Mouse (Mus musculus): ENCODE measurements around the gene Kcnj15.

Kcnj15 gene

DNA sequence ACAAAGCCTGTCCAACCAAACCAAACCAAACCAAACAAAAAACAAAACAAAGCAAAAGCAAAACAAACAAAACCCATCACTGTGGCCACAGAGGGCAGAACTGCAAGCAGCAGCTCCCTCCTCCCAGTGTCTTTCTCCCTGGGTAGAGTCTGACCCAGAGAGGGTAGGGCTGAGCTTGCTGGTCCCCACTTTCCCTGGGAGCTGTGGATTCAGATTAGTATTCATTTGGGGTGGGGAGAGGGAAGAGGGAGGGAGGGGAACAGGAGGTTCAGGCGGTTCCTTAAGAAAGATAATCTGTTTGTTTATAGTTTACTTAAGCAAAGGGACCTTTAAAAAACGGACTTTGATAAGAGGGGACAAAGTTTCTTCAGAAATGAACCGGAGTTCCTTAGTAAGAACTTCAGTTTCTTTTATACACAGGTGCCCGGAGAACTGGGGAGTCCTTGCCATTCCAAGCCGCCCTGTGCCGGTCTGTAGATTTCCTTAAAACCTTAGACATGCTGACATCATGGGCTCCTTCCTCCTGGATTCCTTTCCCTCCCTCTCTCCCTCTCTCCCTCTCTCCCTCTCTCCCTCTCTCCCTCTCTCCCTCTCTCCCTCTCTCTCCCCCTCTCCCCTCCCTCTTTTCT, at the start of gene Kcnj15:
Gene Kcnj15, plus strand, starts transcription at position 293 of the 629 bp plus-strand sequence.
- no peak for DNase-seq (ENCODE audit: low spot score in 2 of 2)

- DNase-seq (ENCODE audit: low spot score in 2 of 2) = no peak
These were observed 49.1 kb upstream of the Kcnj15 start for GRCm38 (mm10) chr16:95208243-95208642.

DNA sequence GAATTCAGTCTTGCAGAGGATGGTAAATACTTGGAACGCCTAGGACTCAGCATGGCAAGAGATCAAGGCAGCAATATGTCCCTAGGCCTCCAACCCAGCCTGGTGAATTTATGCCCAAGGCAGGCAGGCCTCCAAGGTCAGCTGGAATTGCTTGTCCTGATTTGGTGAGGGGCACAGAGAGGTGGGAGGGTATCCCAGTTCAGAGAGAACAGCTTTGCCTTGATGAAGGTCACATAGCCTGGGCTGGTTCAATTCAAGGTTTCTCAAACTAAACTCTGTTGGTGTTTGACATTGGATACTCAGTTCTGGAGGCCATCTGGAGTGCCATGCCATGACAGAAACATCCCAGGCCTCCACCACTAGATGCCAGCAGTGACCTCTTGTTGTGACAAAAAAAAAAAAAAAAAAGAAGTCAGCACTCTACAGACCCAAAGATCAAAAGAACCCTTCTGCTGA, 48.3 kb upstream of the Kcnj15 start:
- DNase-seq (ENCODE audit: low spot score in 2 of 2) = no peak

DNA sequence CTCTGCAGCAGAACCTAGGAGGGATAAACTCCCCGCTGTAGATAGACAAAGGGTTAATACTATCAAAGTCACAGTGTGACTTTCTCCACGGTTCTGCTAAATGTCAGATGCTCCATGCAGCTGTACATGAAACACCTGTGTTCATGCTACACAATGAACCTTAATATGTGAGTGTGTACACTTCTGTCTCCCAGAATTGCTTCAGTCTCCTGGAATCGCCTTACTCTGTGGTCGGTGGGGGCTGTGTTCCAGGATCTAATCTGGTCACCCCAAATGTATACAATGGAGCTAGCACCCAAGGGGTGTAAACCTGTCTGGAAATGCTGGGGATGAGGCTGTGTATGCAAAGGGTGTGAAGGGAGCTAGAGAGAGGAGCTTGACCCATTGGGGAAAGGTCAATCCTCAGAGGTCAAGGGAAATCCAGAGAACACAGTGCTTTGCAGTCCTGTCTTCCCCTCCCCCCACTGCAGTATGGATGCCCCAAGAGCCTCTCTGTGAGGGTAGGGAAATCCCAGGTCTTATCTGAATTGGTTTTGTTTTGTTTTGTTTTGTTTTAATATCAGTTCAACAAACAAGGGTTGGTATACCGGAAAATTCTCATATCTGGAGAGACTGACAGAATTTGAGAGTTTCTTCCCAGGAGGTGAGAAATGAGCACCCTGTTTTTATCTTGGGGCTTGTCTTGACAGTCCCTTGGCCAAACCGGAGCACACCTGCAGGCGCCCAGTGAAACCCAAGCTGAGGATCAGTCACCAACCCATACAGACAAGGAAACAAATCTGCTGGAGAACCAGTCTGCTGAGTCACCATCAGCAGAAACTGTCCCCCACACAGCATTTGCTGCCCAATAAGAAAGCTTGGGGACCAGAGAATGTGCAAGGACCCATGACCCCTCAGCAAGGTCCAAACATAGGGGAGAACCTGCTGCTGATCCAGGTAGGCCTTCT, 42.8 kb upstream of the Kcnj15 start:
- no peak for DNase-seq (ENCODE audit: low spot score in 2 of 2)

- no peak for DNase-seq (ENCODE audit: low spot score in 2 of 2)
These were observed 41.6 kb upstream of the Kcnj15 start for GRCm38 (mm10) chr16:95215782-95216181.

DNA sequence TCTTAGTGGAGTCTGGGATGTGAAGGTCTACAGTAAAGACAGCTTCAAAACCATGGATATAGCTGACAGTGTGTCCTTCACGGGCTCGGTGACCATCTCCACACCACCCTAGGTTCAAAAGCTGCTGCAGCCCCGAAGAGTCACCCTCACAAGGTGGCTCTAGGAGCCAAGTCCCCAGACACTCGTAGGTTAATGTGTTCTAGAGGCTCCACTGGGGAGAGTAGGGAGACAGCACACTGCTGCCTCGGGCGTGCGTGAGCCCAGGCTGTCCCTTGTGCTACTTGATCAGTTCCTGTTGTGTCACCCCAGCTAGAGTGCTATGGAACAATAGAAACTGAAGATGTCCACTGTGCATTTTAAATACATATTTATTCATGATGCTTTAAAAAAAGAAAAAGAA, 41.0 kb upstream of the Kcnj15 start:
- DNase-seq (ENCODE audit: low spot score in 2 of 2) = no peak

- no peak for DNase-seq (ENCODE audit: low spot score in 2 of 2)
These were observed 40.5 kb upstream of the Kcnj15 start for GRCm38 (mm10) chr16:95216824-95217223.

GRCm38 (mm10) chr16:95218783-95219182, 38.6 kb upstream of the Kcnj15 start:
- DNase-seq (ENCODE audit: low spot score in 2 of 2) = no peak

DNA sequence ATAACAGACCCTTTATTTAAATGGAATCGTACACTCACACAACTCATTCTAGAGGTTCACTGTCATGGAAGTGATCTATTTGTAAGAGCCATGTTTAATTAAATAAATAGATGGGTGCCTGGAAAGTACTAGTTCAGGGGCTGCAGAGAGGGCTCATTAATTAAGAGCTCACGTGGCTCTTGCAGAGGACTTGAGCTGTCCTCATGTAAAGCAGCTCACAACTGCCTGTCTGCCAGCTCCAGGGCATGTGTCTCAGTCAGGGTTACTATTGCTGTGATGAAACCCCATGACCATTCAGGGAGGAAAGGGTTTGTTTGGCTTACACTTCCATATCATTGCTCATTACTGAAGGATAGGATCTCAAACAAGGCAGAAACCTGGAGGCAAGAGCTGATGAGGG, 37.9 kb upstream of the Kcnj15 start:
- no peak for DNase-seq (ENCODE audit: low spot score in 2 of 2)

GRCm38 (mm10) chr16:95221051-95221450, 36.3 kb upstream of the Kcnj15 start:
- DNase-seq (ENCODE audit: low spot score in 2 of 2) = no peak

GRCm38 (mm10) chr16:95222026-95222718, 35.2 kb upstream of the Kcnj15 start:
- DNase-seq (ENCODE audit: low spot score in 2 of 2) = no peak

- no peak for DNase-seq (ENCODE audit: low spot score in 2 of 2)
These were observed 33.9 kb upstream of the Kcnj15 start for GRCm38 (mm10) chr16:95223435-95223834.

GRCm38 (mm10) chr16:95225285-95225684, 32.1 kb upstream of the Kcnj15 start:
- no peak for DNase-seq (ENCODE audit: low spot score in 2 of 2)

GRCm38 (mm10) chr16:95231768-95232167, 25.6 kb upstream of the Kcnj15 start:
- no peak for DNase-seq (ENCODE audit: low spot score in 2 of 2)

GRCm38 (mm10) chr16:95234891-95235548, 22.3 kb upstream of the Kcnj15 start:
- no peak for DNase-seq (ENCODE audit: low spot score in 2 of 2)

DNA sequence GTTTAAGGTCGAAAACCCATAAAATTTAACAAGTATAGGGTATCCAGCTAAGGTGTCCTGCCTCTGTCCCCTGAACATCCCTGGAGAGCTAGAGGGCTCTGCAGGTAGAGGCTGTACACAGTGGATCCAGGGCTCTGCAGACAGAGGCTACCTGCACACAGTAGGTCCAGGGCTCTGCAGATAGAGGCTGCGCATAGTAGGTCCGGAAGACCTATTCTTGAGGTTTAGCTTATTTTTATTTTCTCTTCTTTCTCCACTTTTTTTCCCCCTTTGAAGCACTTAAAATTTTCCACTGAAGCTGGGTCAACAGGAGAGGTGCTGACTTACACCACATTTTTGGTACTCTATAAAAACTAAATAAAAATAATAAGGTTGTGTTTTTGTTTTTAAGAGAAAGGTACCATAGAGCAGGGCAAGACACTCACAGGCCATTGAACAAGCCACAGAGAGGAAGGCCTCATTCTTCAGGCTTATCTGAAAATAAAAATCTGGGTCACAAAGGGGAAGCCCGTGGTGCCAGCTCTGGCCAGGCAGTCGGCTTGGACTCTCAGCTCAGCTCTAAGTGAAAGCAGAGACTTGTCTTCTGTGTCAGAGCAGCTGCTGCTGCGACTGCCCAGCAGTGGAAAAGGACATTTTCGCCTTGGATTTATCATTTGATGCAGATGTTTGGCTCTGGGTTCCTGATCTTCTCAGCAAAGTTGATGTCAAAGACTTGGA, 18.0 kb upstream of the Kcnj15 start:
- no peak for DNase-seq (ENCODE audit: low spot score in 2 of 2)

DNA sequence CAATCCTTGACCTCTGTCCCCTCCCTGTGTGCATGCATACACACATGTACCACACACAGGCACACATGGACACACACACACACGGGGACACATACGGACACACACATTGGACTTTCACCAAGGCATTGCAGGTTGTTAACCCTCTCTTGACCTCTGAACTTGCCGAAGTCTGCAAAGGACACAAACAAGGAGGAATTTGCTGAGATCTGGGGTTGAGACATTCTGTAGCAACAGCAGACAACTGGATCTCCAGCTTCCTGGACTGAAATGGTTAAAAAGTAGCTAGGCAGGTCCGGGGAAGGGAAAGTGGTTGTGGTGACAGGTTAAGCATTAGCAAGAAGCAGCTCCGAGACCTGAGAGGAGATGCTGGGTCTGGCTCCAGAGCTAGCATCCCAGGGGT, 16.7 kb upstream of the Kcnj15 start:
- DNase-seq (ENCODE audit: low spot score in 2 of 2) = no peak

GRCm38 (mm10) chr16:95241581-95241980, 15.8 kb upstream of the Kcnj15 start:
- peak in 1 of 2 experiments; percentile 47 for DNase-seq (ENCODE audit: low spot score in 2 of 2)

DNA sequence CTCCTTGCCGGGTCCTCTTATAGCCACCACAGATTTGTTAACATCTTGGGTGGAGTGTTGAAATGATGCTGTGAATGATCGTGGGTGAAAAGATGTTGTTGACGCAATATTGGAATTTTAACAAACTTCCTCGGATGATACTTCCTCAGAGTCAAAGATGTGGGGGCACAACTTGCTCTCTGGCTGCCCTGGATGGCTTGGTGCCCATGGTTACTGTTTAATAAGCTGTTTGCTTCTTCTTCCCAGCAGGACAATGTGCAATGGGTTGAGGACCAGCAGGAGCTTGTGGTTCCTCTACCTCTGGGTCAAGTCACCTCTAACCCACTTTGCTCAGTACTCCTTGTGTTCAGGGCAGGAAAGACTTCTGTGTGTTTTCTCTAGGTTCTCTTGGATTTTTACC, 15.2 kb upstream of the Kcnj15 start:
- no peak for DNase-seq (ENCODE audit: low spot score in 2 of 2)

GRCm38 (mm10) chr16:95243401-95243800, 14.0 kb upstream of the Kcnj15 start:
- DNase-seq (ENCODE audit: low spot score in 2 of 2) = no peak

DNA sequence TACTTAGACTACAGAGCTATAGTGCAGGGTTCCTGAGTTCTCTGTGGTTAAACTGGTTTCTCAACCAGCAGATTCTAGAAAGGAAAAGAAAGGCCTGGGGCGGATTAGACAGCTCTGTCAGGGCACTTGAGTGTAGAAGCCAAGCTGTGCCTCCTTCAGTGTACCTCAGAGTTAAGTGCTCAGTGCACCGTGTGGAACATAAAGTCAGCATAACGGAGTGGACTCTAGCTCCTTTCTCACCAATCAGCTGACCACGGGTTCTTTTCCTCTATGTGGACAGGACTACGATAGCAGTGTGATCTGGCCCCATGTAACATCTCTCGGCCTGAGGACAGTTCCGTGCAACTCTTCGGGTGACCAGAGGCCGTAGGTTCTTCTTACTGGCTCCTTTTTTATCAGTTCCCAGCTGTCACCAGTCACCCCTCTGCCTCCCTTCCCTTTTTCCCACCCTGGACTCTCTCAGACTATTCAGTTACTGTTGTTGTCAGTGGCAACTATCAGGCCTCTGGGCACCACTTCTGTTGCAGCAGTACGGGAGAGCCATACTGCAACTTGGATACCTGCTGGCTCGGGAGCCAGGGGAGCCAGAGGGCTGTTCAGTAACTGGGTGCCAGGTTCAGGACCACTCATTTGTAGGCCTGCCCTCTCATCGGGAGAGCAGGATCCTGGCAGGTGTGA, 12.6 kb upstream of the Kcnj15 start:
- DNase-seq (ENCODE audit: low spot score in 2 of 2) = no peak

Measured in right cerebral cortex, postnatal 10 days (tissue).